Mouse (Mus musculus): Measurements from ENCODE around the gene Arhgef26. TPM values are rescaled to one million over a fixed set of nuclear protein-coding genes. Genes with fewer than 3 reads are reported as not detected.

Arhgef26 gene
- polyA plus RNA-seq, 1 experiment from 2014 or later = 16.7 TPM

DNA sequence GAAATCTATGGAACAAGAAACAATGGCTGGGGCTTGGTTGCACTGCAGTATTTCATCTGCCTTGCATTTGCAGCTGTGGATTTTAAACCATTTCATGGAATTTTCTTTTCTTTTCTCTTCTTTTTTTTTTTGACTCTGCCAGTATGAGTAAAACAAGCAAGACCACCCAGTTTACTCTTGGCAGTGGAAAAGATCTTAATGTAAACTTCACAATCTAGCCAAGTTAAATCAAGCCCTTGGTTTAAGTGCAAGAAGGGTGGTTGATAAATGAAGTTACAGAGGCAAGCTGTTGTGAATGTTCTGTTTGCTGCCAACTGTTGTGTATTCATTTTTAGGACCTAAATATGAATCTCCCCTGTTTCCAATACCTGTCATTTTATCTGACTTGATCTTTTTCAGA is 54.5 kb downstream of the Arhgef26 start:
- Histone ChIP-seq H3K9ac (no peak overlapping the region), H3K4me3 (replicated peaks) (no peak overlapping the region), H3K27ac (peak overlapping the region; percentile 54), H3K9me3 (no peaks in the 10 kb centered on the region), H3K36me3 (no peaks in the 10 kb centered on the region), H3K4me2 (replicated peaks) (no peak overlapping the region), H3K27me3 (replicated peaks) (no peaks in the 10 kb centered on the region), H3K4me1 (replicated peaks) (peaks cover 10% of the 10 kb centered on the region; the same call in 1 of the 2 replicates)
- no peak for ATAC-seq

DNA sequence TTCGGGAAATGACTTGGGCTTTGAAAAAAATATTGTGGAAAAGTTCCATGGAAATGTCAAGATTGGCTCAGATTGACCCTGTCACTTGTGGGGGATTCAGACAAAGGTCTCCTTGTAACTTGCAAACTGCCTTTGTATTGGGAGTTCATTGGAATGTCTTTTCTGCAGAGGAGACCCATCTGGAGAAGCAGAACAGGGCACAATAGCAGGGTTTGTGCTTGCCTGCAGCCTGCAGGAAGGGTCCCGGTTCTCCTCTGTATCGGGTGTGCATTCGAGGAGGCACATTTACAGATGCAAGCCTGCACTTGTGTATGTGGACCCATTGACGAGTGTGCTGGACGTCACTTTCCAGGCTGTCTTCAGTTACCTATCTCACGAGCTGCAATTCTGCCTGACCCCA is 56.1 kb downstream of the Arhgef26 start:
- Histone ChIP-seq H3K4me1 (replicated peaks) (peaks cover 10% of the 10 kb centered on the region; the same call in 1 of the 2 replicates), H3K36me3 (no peaks in the 10 kb centered on the region), H3K27ac (no peak overlapping the region), H3K27me3 (replicated peaks) (no peaks in the 10 kb centered on the region), H3K9me3 (no peaks in the 10 kb centered on the region), H3K4me2 (replicated peaks) (no peak overlapping the region), H3K9ac (no peak overlapping the region), H3K4me3 (replicated peaks) (no peak overlapping the region)
- ATAC-seq = no peak
- 83% methylated on average over 7 of the region's 7 CpGs for WGBS

DNA sequence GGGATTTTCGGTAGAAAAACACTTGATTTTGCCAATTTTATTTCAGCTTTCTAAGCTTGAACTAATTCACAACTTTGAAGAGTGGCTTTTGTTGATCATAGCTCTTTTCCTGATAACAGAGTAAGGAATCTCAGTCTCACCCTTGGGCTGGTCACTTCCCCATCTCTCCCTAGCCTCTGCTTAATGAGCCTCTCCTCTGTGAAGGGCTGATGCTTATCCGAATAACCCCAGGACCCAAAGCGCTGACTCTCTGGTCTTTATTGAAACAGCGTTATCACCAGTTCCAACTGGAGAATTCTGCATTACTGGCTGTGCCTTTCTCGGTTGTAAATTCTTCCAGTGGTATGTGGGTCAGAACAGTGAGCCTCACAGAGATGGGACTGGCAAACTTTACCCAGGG is 57.2 kb downstream of the Arhgef26 start:
- H3K4me1 ChIP-seq (replicated peaks) = peaks cover 10% of the 10 kb centered on the region; the same call in 1 of the 2 replicates

DNA sequence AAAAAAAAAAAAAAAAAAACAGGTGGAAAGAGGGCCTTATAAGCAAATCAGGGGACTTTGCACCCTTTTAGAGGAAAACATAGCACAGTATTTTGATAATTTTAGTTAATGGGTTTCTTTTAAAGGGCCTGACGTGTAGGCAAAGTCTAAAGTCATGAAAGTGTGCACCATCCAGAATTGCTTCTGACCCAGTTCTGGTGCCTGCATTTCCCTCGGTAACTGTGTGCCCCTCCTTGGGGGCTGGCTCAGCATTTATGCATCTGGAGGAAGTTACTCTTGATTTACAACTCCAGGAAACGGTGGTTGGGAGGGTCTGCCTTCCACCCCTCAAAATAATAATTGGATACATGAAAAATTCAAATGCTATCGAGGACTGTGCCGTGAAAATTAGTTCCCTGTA is 58.0 kb downstream of the Arhgef26 start:
- H3K9me3 ChIP-seq = no peaks in the 10 kb centered on the region
- peak; percentile 59 for ATAC-seq
- H3K4me1 ChIP-seq (replicated peaks) = peaks cover 10% of the 10 kb centered on the region; the same call in 1 of the 2 replicates
- WGBS = 31% methylated on average over 5 of the region's 5 CpGs
- H3K27ac ChIP-seq = no peak overlapping the region
- H3K27me3 ChIP-seq (replicated peaks) = no peaks in the 10 kb centered on the region
- H3K4me3 ChIP-seq (replicated peaks) = no peak overlapping the region
- no peak overlapping the region for H3K4me2 ChIP-seq (replicated peaks)
- H3K9ac ChIP-seq = no peak overlapping the region
- H3K36me3 ChIP-seq = no peaks in the 10 kb centered on the region

More for the DNA sequence above, 57.2 kb downstream of the Arhgef26 start:
- WGBS = 45% methylated on average over 5 of the region's 5 CpGs
- H3K27ac ChIP-seq = no peak overlapping the region
- H3K9ac ChIP-seq = no peak overlapping the region
- no peaks in the 10 kb centered on the region for H3K36me3 ChIP-seq
- H3K4me2 ChIP-seq (replicated peaks) = no peak overlapping the region
- H3K27me3 ChIP-seq (replicated peaks) = no peaks in the 10 kb centered on the region
- no peak overlapping the region for H3K4me3 ChIP-seq (replicated peaks)
- peak; percentile 54 for ATAC-seq
- no peaks in the 10 kb centered on the region for H3K9me3 ChIP-seq

DNA sequence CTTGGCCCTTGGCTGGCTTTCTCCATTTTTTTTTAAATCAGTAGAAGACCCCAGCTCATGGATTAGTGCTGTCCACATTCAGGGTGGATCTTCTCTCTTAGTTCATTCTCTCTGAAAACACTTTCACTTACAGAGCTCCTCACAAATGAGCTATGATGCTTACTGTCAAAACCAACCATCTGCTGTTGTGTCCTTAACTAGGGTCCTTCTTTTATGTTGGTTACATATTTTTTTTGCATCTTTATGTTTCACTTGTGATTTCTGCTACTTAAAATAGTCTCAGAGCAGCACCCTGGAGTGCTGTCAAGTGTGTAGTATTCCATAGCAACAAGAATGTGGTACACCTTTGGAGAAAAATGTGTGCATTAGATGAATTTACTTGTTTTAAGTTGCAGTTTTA is 60.0 kb downstream of the Arhgef26 start:
- no peaks in the 10 kb centered on the region for H3K36me3 ChIP-seq
- no peak overlapping the region for H3K4me2 ChIP-seq (replicated peaks)
- no peak for ATAC-seq
- no peak overlapping the region for H3K27ac ChIP-seq
- H3K27me3 ChIP-seq (replicated peaks) = no peaks in the 10 kb centered on the region
- 0 out of 2 replicates have a peak, but pooled peaks cover 6% of the 10 kb centered on the region for H3K4me1 ChIP-seq (replicated peaks)
- H3K9me3 ChIP-seq = no peaks in the 10 kb centered on the region
- no peak overlapping the region for H3K4me3 ChIP-seq (replicated peaks)
- no peak overlapping the region for H3K9ac ChIP-seq

DNA sequence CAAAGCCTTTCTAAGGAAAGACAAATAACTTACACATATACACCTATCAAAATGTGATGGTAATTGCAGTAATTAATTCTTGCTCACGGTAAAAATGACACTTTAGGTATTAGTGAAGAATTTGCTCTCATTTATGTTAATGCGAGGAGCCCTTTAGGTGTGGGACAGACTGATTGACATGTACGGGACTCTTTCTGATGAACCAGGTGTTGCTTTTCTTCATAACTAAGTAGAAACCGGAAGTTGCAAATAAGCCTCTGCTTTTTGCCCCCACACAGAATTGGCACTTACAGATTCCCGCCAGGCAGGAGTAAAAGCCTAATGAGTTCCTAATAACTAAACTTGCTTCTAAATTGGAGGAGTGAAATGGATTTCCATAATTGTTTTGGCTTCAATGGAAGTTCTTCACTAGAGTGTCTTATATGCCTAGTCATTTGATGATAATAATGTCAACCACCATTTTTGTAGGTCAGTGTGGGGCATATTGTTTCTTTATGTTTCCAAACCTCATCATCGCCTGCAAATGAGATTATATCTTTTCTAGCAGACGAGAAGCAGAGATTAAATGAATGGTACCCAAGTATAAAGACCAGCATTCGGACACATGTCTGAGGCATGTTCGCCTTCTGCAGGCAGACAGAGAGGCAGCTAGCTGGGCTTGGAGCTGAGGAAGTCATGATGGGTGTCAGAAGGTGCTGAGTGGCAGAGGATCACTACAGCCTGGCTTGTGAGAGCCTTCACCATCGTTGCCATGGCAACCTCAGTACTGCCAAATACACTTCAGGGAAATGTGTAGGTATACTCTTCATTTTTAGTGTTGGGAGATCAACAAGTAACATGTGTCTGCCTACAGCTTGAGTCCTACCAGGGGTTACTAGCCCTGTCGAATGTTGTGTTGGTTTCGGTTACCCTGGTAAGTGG is 61.9 kb downstream of the Arhgef26 start:
- no peaks in the 10 kb centered on the region for H3K9me3 ChIP-seq
- no peak for ATAC-seq
- H3K4me1 ChIP-seq (replicated peaks) = 0 out of 2 replicates have a peak, but pooled peaks cover 6% of the 10 kb centered on the region
- no peak overlapping the region for H3K4me3 ChIP-seq (replicated peaks)
- WGBS = 91% methylated on average over 12 of the region's 12 CpGs
- H3K36me3 ChIP-seq = no peaks in the 10 kb centered on the region
- H3K27me3 ChIP-seq (replicated peaks) = no peaks in the 10 kb centered on the region
- no peak overlapping the region for H3K4me2 ChIP-seq (replicated peaks)
- no peak overlapping the region for H3K9ac ChIP-seq
- no peak overlapping the region for H3K27ac ChIP-seq

DNA sequence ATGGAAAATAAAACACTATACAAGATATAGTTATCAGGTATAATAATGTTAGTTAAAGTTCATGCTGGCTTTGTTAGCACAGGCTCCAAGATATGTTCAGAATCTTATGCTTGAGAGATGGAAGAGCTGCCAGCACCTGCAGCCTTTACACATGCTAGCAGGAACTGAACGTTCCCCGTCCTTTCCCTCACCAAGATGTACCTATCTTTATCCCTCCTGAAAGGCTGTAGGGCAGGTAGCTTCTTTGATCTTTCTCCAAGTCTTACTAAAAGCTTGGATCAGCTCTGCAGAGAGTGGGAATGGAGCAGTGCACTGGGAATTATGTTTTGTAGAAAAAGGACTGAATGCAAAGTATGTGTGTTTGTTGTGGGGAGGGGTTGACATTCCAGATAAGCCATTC is 64.3 kb downstream of the Arhgef26 start:
- no peak overlapping the region for H3K9ac ChIP-seq
- no peak for ATAC-seq
- H3K4me3 ChIP-seq (replicated peaks) = no peak overlapping the region
- 85% methylated on average over 2 of the region's 2 CpGs for WGBS
- H3K9me3 ChIP-seq = no peaks in the 10 kb centered on the region
- H3K4me1 ChIP-seq (replicated peaks) = no peaks in the 10 kb centered on the region
- H3K36me3 ChIP-seq = no peaks in the 10 kb centered on the region
- H3K27ac ChIP-seq = no peak overlapping the region
- H3K27me3 ChIP-seq (replicated peaks) = no peaks in the 10 kb centered on the region
- no peak overlapping the region for H3K4me2 ChIP-seq (replicated peaks)

DNA sequence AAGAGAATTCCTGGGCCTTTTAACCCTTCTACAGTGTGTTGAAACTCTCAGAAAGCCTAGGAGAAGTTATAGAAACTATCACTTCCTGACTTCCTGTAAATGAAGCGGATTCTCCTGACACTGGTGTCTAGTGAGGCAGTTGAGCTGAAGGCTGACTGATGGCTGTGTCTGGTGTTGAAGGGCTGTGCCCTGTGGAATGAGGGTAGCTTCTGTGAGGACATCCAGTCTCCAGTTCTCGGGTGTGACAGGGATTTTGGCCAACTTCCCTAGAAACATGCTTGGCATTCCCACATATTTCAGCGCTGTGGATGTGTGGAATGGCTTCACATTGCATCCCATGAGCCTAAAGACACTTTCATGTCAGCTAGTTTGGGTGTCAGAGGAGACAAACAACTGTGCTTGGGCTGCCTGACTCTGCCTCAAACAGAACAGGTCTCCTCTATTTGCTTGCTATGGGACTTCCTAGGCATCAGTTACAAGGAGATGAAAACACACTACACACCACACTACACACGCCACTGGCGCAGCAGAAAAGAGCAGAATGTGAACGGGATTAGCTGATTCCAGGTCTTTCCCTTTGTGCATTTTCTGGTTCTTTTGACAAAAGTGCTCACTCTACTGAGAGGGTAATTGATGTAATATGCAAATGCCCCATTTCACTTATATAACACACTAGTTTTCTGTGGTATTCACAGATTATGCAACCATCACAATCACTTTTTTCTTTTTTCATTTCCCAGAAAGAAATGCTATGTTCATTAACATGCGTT is 66.5 kb downstream of the Arhgef26 start:
- WGBS = 81% methylated on average over 7 of the region's 7 CpGs
- H3K4me1 ChIP-seq (replicated peaks) = no peaks in the 10 kb centered on the region

DNA sequence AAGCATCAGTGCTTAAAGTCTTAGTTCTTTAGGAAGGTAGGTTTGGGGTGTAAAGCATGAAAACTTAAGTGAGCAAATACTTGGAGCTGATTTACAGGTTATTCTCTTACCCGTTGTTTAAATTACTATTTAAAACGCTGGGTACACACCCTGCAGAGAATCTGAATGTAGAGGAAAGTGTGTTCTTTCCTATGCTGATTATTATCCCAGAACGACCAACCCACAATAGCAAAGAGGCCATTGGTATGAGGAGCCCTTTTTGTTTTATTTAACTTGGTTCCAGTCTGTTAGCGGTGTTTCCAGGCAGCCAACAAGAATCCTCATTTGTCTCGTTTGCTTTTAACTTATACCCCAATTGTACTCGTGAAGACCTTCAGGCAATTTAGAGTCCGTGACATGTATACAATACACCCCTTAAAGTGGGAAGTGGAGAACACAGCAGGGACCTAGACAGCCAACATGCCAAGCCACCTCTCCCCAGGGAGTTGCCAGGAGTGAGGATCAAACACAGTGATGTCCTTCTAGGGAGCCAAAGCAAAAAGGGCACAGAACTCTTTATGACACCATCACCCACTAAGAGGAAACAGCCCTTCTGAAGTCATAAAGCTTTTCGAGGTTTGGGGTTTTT is 71.5 kb downstream of the Arhgef26 start:
- Histone ChIP-seq H3K4me2 (replicated peaks) (no peak overlapping the region), H3K36me3 (no peaks in the 10 kb centered on the region), H3K4me3 (replicated peaks) (no peak overlapping the region), H3K4me1 (replicated peaks) (peaks cover 3% of the 10 kb centered on the region; the same call in 1 of the 2 replicates), H3K9me3 (no peaks in the 10 kb centered on the region), H3K9ac (no peak overlapping the region), H3K27ac (no peak overlapping the region), H3K27me3 (replicated peaks) (no peaks in the 10 kb centered on the region)
- 51% methylated on average over 8 of the region's 8 CpGs for WGBS
- ATAC-seq = no peak

More for the DNA sequence above, 66.5 kb downstream of the Arhgef26 start:
- Histone ChIP-seq H3K9me3 (no peaks in the 10 kb centered on the region), H3K4me2 (replicated peaks) (no peak overlapping the region), H3K36me3 (no peaks in the 10 kb centered on the region), H3K4me3 (replicated peaks) (no peak overlapping the region), H3K9ac (no peak overlapping the region), H3K27ac (no peak overlapping the region), H3K27me3 (replicated peaks) (no peaks in the 10 kb centered on the region)
- no peak for ATAC-seq

DNA sequence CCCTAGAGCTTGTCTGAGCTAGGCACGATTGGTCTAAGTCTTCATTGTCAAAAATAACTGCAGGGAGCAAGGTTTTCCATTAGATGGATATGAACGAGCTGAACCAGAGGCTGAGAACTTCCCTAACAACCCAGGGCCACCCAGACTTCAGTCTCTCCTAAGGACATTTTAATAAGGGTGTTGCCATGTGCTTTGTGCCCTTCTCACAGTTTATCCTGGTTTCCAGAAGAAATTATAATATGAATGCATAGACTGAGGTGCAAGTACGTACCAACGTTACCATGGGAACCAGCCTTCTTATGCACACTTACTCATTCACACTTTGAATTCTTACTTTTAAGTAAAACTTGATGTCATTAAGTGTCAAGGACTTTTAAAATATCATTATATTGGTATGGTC is 72.3 kb downstream of the Arhgef26 start:
- Histone ChIP-seq H3K9ac (no peak overlapping the region), H3K9me3 (no peaks in the 10 kb centered on the region), H3K27ac (no peak overlapping the region), H3K36me3 (no peaks in the 10 kb centered on the region), H3K4me1 (replicated peaks) (peaks cover 3% of the 10 kb centered on the region; the same call in 1 of the 2 replicates), H3K27me3 (replicated peaks) (no peaks in the 10 kb centered on the region), H3K4me3 (replicated peaks) (no peak overlapping the region), H3K4me2 (replicated peaks) (no peak overlapping the region)
- 92% methylated on average over 4 of the region's 4 CpGs for WGBS
- ATAC-seq = no peak

DNA sequence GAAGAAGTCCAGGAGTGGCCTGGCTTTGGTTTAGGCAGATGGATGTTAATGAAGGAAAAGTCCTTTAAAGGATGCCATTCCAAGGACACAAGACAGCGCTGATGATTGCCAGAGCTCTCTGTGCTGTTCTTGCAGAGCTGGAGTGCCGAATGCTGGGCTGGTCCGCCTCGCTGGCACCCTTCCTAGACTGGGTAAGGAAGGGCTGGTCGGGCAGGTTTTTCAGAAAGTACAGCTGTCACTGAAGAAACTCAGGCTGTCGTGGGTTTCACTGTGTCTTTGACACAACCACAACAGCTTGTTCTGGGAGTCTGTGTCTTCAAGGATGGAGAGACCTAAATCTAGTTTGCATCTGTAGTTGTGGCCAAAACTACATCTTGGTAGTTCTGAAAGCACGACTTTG is 74.6 kb downstream of the Arhgef26 start:
- Histone ChIP-seq H3K27me3 (replicated peaks) (no peaks in the 10 kb centered on the region), H3K4me1 (replicated peaks) (peaks cover 3% of the 10 kb centered on the region; the same call in 1 of the 2 replicates), H3K27ac (peak overlapping the region; percentile 29; the same call in 1 of the 2 replicates), H3K9ac (no peak overlapping the region), H3K4me3 (replicated peaks) (no peak overlapping the region), H3K4me2 (replicated peaks) (no peak overlapping the region), H3K36me3 (no peaks in the 10 kb centered on the region), H3K9me3 (no peaks in the 10 kb centered on the region)
- WGBS = 27% methylated on average over 7 of the region's 7 CpGs
- peak; percentile 82 for ATAC-seq

DNA sequence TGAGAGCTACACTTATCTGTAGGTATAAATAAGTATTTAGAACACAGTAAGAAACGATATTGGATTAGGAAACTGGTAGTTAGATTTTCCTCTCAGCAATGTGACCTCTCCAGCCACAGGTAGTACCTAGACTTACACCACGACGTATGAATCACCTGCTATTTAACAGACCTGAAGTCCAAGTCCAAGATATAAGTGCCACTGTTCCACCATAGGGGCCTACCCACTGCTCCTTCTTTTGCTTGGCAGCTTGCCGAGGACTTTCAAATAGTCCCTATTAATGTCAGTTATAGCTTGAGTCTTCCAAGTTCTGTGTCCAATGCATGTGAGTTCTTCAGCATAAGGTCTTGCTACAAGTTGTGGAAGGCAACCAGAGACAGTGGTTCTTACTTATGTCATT is 76.8 kb downstream of the Arhgef26 start:
- WGBS = 92% methylated on average over 4 of the region's 4 CpGs
- Histone ChIP-seq H3K4me1 (replicated peaks) (peaks cover 3% of the 10 kb centered on the region; the same call in 1 of the 2 replicates), H3K9ac (no peak overlapping the region), H3K36me3 (no peaks in the 10 kb centered on the region), H3K27ac (no peak overlapping the region), H3K4me3 (replicated peaks) (no peak overlapping the region), H3K9me3 (no peaks in the 10 kb centered on the region), H3K4me2 (replicated peaks) (no peak overlapping the region), H3K27me3 (replicated peaks) (no peaks in the 10 kb centered on the region)
- ATAC-seq = no peak
